Mouse (Mus musculus) frontal cortex, adult (tissue): ENCODE measurements at regions not wholly inside any gene's neighbourhood (a gene's known extent, or its start where the extent isn't known, plus 50 kb on each side); places are given as distances from the start of the nearest gene placed in this dataset.

Source experiments
- ATAC-seq: cut with Nextera tagmentation; 2 replicates; pipeline ENCODE4 v1.9.2; 2017; ENCODE audit warnings: mild to moderate bottlenecking, moderate library complexity, mixed read lengths; ENCODE audit not compliant: low TSS enrichment

GRCm38 (mm10) chr14:108334879-108335278, 579.1 kb downstream of the Slitrk1 start:
- ATAC-seq: no peak

GRCm38 (mm10) chr14:108326425-108326824, 587.5 kb downstream of the Slitrk1 start:
- peak; percentile 62; the same call in 1 of the 2 replicates for ATAC-seq

GRCm38 (mm10) chr14:108323364-108324037, 590.5 kb downstream of the Slitrk1 start:
- ATAC-seq: no peak

GRCm38 (mm10) chr14:108307627-108308026, 606.3 kb downstream of the Slitrk1 start:
- no peak for ATAC-seq

- no peak for ATAC-seq
These were observed 634.3 kb downstream of the Slitrk1 start for GRCm38 (mm10) chr14:108279630-108280029.

GRCm38 (mm10) chr14:108261083-108261482, 652.9 kb downstream of the Slitrk1 start:
- peak; percentile 93 for ATAC-seq

GRCm38 (mm10) chr14:108247365-108247764, 666.6 kb downstream of the Slitrk1 start:
- ATAC-seq: peak; percentile 100

GRCm38 (mm10) chr14:108225483-108226124, 688.4 kb downstream of the Slitrk1 start:
- ATAC-seq: no peak

- ATAC-seq: no peak
These were observed 704.7 kb downstream of the Slitrk1 start for GRCm38 (mm10) chr14:108209246-108209645.

- ATAC-seq: no peak
These were observed 714.8 kb downstream of the Slitrk1 start for GRCm38 (mm10) chr14:108199133-108199532.

- no peak for ATAC-seq
These were observed 733.0 kb downstream of the Slitrk1 start for GRCm38 (mm10) chr14:108180920-108181319.

- ATAC-seq: no peak
These were observed 738.6 kb downstream of the Slitrk1 start for GRCm38 (mm10) chr14:108175275-108175860.

- peak; percentile 92 for ATAC-seq
These were observed 761.0 kb downstream of the Slitrk1 start for GRCm38 (mm10) chr14:108152981-108153380.

- no peak for ATAC-seq
These were observed 790.8 kb downstream of the Slitrk1 start for GRCm38 (mm10) chr14:108123147-108123546.

- no peak for ATAC-seq
These were observed 808.9 kb downstream of the Slitrk1 start for GRCm38 (mm10) chr14:108105009-108105408.

- no peak for ATAC-seq
These were observed 823.0 kb downstream of the Slitrk1 start for GRCm38 (mm10) chr14:108090965-108091364.

GRCm38 (mm10) chr14:108049997-108050396, 864.0 kb downstream of the Slitrk1 start:
- no peak for ATAC-seq

- no peak for ATAC-seq
These were observed 878.0 kb downstream of the Slitrk1 start for GRCm38 (mm10) chr14:108035959-108036358.

GRCm38 (mm10) chr14:108034162-108034561, 879.8 kb downstream of the Slitrk1 start:
- peak; percentile 82 for ATAC-seq

GRCm38 (mm10) chr14:108022551-108022950, 891.4 kb downstream of the Slitrk1 start:
- no peak for ATAC-seq

- ATAC-seq: no peak
These were observed 891.9 kb downstream of the Slitrk1 start for GRCm38 (mm10) chr14:108022066-108022465.

GRCm38 (mm10) chr14:108021331-108021730, 892.6 kb downstream of the Slitrk1 start:
- ATAC-seq: no peak

- ATAC-seq: no peak
These were observed 926.1 kb downstream of the Slitrk1 start for GRCm38 (mm10) chr14:107987752-107988285.
